Mouse (Mus musculus) liver, adult 10 weeks (tissue): ENCODE results near the gene Elmo3. TPM values are rescaled to one million over a fixed set of nuclear protein-coding genes. Genes with fewer than 3 reads are reported as not detected.

ENCODE experiments used
- polyA plus RNA-seq: library from polyadenylated mRNA; stranded (reverse); fragments of 350-450 nt; fragmentation: Illumina TruSeq; extraction: RNeasy Lipid Tissue Mini Kit (QIAGEN cat#74804); gene quantifications from one replicate; pipeline ENCODE4 v1.2.3, GENCODE M21; 2014; ENCODE audit warnings: low read depth, low replicate concordance

Gene Elmo3
- polyA plus RNA-seq, result 3.2 TPM

DNA sequence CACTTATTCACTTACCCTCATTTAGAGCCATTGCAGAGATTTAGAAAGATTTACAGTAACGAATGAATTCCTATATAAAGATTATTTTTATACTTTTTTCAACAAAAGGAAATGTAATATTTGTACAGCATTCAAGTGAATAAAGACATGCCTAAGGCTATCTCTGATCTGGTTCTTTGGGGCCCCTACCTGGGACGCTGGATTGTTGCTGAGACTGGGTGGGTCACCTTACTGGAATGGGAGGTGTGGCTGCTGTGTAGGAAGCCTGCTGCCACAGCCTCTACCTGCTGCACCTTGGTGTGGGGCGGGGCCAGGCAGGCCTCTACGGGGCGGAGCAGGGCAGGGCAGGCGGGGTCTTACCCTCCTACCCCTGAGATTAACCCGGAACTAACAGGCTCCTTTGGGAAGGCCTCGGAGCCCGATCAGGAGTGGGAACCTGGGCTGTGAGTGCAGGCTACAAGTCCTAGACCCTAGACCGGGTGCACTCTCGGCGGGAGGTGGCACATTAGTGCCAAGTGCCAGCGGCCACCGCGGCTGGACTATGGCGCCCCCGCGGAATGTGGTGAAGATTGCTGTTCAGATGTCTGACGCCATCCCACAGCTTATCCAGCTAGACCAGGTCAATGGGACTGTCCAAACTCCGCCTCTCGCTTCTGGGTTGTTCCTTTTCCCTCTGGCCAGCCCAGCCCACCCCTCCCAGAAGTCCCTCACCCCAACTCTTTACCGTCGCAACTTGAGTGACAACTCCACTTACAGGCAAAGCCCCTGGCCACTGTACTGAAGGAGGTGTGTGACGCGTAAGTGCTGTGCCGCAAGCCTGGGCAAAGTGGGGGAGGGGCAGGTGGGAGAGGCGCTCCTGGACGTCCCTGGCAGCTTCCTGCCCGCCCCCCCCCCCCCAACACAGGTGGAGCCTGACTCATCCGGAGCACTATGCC lies at the start of gene Elmo3:
Elmo3 (plus strand) TSS at position 391 of the 935 bp plus-strand sequence.

DNA sequence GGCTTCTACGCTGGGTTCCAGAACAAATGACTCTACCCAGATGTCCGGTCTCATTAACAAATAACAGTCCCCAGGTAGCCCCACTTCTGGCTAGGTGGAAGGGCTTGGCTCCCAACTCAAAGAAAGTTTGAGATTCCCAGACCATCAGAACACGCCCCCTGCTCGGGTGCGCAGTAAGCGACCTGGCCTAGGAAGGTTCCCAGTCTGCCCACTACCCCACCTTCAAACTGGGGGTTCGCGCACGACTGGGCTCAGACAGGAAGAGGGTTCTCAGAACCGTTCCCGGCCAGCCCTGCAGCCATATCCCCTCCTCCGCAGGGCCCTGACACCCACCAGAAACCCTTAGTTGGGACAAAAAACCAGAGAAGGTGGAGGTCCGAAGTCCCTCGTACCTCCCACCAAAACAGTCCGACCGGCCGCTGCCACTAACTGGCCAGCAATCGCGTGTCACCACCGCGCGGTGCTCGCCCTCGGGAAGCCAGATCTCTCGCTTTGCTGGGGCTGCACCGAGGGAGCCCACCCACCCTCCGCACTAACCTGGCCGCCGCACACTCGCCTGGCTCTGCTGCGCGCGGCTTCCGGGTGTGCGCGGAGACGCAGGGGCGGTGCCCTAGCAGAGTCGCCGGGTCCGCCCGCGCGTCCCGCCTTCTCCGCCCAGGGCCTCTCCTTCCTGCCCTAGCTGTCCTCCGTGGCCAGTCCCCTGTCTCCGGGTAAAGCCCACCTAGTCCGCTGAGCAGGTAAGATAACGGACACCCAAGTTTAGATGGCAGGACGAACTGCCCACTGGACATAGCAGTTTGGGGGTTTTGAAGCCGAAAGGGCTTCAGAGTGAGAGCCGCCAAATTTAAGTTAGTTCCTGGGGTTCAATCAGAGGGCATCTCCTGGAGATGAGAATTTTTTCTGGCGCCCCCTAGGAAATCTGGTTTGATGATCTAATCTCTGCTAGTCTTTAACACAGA lies 41.1 kb upstream of the Elmo3 start, which contains the start of the genes Tradd and Fbxl8:
Tradd (minus strand) TSS at position 586 of the 959 bp plus-strand sequence.
Fbxl8 (plus strand) TSS at position 625 of the 959 bp plus-strand sequence.

DNA sequence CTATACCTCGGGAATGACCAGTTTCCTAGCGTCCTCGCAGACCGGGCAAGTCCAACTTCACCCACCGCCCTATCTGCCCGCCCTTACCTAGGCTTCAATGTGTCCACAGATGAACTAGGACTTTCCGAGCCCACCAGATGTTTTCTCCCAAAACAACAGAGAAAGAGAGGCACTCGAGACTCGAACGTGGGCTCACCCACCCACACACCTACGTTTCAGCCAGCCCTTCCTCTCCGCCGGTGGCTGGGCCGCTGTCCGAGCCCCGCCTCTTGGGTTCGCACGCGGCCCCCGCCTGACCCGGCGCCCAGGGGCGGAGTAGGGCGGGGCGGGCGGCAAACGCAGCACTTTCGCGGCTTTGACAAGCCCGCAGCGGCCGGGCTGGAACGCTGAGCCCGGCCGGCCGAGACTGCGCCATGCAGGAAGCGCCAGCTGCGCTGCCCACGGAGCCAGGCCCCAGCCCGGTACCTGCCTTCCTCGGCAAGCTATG lies 35.9 kb upstream of the Elmo3 start, which contains the start of gene Hsf4:
Hsf4 (plus strand) TSS at position 341 of the 487 bp plus-strand sequence.

DNA sequence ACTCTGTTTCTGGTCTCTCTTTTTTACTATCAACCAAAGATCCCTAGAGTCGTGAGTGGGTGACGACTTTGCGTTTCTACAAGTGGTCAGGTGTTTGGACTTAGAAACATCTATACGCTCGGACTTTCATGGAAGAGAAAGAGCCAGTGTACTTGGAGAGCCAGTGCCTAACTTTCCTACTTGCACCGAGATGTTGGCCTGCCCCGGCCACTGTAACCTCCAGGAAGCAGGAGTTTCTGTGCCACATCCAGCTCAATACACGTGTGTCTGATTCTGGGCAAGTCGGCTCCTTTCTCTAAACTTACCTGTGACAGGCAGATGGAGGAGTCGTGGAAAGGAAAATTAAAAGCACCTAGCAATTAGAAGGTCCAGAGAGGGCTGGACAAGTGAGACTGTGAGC lies 29.6 kb upstream of the Elmo3 start, which contains the start of gene Nol3:
Nol3 (plus strand) TSS at position 301 of the 400 bp plus-strand sequence.

DNA sequence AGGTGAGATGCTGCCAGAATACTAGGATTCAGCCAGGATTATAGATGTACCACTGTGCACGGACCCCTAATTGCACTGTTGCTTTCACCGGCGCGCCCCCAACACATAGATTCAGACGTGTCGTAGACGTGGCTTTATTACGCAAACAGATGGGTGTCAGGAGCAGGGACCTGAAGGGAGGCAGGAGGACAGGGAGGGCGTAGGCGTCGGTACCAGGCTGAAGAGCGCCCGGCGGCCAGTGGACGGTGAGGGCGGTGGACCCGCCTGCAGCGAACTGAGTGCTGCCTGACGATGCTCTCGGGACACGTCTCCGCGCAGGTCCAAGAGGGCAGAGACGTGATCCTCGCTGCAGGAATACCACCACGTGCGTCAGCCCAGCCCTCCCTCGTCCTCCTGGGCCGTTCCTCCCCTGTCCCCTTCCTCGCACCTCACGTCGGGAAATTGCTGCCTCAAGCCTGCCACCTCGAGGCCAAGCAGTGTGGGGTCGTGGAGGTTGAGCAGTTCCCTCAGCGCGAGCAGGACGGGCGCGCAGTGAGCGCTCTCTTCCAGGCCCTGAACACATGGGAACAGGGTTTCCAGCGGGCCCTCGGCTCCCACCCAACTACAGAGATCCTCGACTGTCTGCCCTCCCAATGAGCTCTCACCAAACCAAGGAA lies 15.5 kb upstream of the Elmo3 start, which contains the start of gene 4931428F04Rik:
4931428F04Rik (minus strand) TSS at position 60 of the 656 bp plus-strand sequence.

DNA sequence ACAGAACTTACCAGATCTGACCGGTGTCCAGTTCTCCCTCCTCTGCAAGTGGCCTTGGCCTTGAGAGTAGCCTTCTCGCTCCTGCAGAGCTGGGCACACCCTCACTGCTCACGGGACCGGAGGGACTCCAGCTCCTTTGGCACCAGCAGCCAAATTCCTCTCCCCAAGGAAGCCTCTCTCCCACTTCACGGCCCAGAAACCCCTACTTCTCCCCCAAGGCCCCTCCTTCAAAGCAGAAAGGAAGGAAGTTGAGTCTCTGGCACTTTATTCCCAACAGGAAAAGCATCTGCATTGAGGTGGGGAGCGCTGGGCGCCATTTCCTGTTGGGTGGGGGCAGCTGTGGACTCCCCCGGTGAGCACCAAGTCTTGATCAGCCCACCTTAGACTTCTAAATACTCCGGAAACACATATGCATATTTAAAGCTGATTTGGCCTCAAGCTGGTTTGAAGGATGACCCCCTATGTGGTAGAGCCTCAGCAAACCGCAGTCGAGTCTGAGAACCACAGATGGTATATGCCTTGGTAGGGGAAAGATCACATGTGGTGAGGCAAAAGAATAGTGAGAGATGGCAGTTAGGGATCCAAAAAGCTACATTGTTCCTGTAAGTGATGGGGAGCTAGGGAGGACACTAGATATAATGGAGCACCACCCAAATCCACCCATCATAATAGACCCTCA lies 9.4 kb upstream of the Elmo3 start, which contains the start of gene Exoc3l:
Exoc3l (minus strand) TSS at position 207 of the 679 bp plus-strand sequence.

DNA sequence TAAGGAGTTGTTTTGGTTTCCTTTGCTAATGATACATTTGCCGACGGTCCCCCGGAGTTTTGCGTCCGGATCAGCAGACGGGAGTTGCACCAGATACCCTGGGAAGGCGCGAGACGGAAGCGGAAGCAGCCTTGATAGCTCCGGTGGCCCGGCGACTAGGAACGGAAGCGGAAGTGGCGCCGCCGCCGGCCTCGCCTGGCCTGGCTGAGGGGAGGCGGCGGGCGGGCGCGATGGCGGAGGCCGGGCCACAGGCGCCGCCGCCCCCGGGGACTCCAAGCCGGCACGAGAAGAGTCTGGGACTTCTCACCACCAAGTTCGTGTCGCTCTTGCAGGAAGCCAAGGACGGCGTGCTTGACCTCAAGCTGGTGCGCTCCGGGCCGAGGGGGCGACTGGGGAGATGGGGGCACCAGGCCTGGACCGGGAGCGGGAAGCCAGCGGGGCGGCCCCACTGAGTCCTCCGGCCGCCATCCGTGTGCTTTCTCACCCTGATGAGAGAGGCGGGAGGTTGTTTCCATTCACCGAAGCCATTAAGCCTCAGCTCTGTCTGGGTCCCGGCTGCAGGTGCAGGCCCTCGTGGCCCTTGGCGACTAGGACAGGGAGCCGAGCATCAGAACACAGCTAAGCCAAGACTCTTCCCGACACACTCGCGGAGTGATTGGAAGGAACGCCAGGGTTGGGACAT lies 7.7 kb upstream of the Elmo3 start, which contains the start of gene E2f4:
E2f4 (plus strand) TSS at position 153 of the 682 bp plus-strand sequence.

DNA sequence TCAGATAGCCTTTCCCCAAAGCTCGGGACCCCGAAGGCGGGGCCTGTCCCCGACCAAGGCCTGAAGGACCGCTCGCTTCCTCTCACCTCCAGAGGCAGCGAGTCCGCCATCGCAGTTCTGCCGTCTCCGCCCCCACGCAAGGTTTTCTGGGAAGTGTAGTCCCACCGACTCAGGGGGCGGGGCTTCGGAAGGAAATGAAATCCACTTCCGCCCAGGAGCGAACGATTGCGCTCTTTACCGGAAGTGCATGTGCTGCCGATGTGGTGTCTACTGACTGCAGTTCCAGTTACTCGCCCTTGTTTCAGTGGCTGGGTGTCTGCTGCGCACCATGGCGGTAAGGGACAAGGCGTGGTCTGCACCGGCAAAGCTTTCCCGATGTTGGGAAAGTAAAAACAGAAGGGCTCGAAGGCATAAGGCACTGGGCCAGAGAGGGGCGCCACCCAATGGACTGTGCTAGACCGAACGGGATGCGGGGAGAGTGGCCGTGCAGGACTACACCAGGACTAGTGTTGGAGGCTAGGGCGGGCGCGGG lies 20.8 kb downstream of the Elmo3 start, which contains the start of the genes Lrrc29 and Tmem208:
Lrrc29 (minus strand) TSS at position 138 of the 532 bp plus-strand sequence.
Tmem208 (plus strand) TSS at position 214 of the 532 bp plus-strand sequence.

DNA sequence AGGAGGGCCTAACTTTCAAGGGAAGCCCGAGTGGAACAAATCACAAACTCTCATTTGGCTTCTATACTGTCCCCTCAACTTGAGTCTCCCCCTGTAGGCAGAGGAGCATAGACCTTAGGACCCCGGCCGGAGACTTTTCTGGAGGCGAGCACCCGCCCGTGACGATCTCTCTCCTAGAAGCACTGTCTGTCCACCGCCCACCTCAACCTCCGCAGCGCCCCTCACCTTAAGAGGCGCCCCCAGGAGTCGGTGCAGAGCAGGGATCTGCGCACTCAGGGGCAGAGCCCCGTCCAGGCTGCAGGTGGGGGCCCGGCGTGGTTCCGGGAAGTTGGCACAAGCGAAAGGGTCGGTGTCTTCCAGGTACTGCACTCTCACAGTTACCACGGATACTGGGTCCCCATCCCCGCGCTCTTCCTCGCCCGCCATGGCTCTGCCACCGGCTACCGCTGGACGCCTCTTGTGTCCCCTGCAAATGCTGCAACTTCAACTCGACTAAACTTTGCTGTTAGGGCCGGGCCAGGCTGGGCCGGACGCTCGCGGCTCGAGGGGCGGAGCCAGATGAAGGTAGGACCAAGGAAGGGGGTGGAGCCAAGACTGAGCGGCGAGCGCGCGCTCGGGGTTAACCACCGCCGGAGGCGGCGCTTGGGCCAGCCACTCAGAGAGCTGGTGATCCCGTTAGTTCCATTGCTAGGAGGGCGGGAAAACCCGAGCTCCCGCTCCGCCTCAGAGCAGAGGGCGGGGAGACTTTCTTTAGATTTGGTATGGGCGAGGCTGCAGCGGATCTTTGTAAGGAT lies 42.2 kb downstream of the Elmo3 start, which contains the start of gene Fhod1:
Fhod1 (minus strand) TSS at position 526 of the 794 bp plus-strand sequence.

DNA sequence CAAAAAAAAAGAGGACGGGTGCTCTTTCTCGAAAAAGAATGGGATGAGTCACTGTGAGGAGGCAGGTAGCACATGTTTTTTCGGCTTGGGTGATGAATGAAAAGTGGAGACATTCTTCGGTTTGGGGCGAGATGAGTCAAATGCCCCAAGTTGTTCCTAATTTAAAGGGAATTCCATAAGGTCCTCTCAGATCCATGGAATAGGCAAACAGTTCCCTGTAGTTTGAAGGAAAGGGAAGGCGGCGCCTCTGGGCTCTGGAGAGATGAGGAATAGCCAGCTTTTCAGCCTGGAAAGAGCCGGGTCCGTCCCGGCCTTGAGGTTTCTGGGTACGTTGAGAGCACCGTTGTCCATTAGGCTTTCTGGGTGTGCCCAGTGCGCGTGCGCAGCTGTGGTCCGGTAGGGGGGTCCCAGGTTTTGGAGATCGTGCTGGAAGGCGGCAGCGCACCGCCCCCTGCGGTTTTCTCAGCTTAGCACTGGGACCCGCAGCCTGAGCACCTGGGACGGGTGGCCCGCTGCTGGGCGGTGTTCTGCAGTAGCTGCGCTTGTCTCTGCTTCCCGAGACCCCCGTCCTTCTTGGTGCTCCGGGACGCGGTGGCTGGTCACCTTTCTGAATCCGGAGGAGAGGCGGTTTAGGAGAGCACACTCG lies 43.2 kb downstream of the Elmo3 start, which contains the start of gene Slc9a5:
Slc9a5 (plus strand) TSS at position 394 of the 646 bp plus-strand sequence.

Other genes with a start within 250 kb of the Elmo3 start
- 265 TPM for gene Ces3b, start 221.8 kb upstream of the Elmo3 start, polyA plus RNA-seq
- gene Ces4a, start 173.8 kb upstream of the Elmo3 start, polyA plus RNA-seq, result 0.56 TPM
- gene Cbfb, start 134.9 kb upstream of the Elmo3 start, polyA plus RNA-seq, result 31.0 TPM
- 44.6 TPM for gene D230025D16Rik, start 80.5 kb upstream of the Elmo3 start, polyA plus RNA-seq
- not detected for gene B3gnt9, start 50.4 kb upstream of the Elmo3 start, polyA plus RNA-seq
- 0.82 TPM for gene Tradd, start 41.0 kb upstream of the Elmo3 start, polyA plus RNA-seq
- gene Fbxl8, start 41.0 kb upstream of the Elmo3 start, polyA plus RNA-seq, result 0.21 TPM
- gene Hsf4, start 35.8 kb upstream of the Elmo3 start, polyA plus RNA-seq, result not detected
- 0.24 TPM for gene Nol3, start 29.5 kb upstream of the Elmo3 start, polyA plus RNA-seq
- 0.21 TPM for gene 4931428F04Rik, start 15.7 kb upstream of the Elmo3 start, polyA plus RNA-seq
- gene Exoc3l, start 9.5 kb upstream of the Elmo3 start, polyA plus RNA-seq, result not detected
- gene E2f4, start 7.9 kb upstream of the Elmo3 start, polyA plus RNA-seq, result 4.1 TPM
- 0.24 TPM for gene Lrrc29, start 20.7 kb downstream of the Elmo3 start, polyA plus RNA-seq
- gene Tmem208, start 20.8 kb downstream of the Elmo3 start, polyA plus RNA-seq, result 17.8 TPM
- gene Fhod1, start 42.4 kb downstream of the Elmo3 start, polyA plus RNA-seq, result 0.13 TPM
- gene Slc9a5, start 43.2 kb downstream of the Elmo3 start, polyA plus RNA-seq, result not detected
- gene Plekhg4, start 67.7 kb downstream of the Elmo3 start, polyA plus RNA-seq, result not detected
- not detected for gene Kctd19, start 107.9 kb downstream of the Elmo3 start, polyA plus RNA-seq
- not detected for gene Lrrc36, start 108.0 kb downstream of the Elmo3 start, polyA plus RNA-seq
- not detected for gene Tppp3, start 165.9 kb downstream of the Elmo3 start, polyA plus RNA-seq
- gene Zdhhc1, start 191.3 kb downstream of the Elmo3 start, polyA plus RNA-seq, result 0.29 TPM
- gene Hsd11b2, start 213.2 kb downstream of the Elmo3 start, polyA plus RNA-seq, result not detected